Mouse (Mus musculus): ENCODE results near the gene Eea1.

DNA sequence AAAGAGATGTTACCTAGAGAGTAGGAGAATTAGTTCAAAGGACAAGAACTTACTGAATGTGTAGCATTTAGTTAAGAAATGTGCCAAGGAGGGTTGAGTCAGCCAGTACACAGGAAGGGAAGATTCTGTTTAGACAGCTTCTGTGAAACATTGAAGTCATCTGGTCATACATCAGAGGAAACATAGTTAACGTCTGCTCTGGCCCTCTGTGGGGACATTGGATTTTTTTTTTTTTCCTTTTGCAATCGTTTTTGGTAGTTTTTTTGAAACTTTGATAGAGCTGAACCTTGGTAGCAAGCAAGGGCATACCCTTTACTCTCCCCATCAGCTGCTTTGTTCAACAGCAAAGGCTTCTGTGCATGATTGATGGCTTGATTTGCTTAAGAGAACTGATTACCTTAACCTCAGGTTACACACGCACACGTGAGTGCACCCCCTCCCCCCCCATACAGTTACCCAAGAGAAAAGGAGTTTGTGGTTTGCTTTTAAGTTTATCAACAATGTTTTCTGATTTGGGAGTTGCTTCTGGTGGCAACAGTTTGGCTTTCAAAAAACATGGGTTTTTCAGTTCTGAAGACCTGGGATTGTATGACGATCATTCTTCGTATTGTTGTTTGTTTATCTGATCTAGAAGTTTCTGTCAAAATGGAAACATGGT is 1.4 kb downstream of the Eea1 start:
- TF ChIP-seq GATA1 (IDR thresholded peaks at IDR 0.05; ENCODE audit: low read length) (no peak), TAL1 (IDR thresholded peaks at IDR 0.05; ENCODE audit: low read length) (no peak)
